ENCODE assay signal across 8 mouse cellular contexts in the genomic region with DNA sequence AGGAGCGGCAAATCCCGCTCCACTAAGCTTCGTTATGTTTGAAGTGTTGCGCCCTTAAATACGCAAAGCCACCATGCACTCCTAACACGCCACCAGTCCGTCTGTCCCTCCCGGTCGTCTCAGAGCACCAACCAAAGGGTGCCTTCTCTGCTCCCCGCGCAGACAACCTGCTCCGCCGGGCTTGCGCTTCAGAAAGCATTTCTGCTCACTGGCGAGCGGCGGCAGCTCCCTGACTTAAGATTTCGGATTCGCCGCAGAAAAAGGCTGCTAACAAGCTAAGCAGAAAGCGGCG. TPM values are rescaled to one million over a fixed set of nuclear protein-coding genes. Genes with fewer than 3 reads are reported as not detected.
DNase-seq lines count a peak whose midpoint lies in the region; ATAC-seq and TF ChIP-seq lines count a peak whose summit lies in the region.

No protein-coding gene starts in this region.

- WGBS in limb, embryonic 15.5 days = 0% methylated on average over 22 of the region's 22 CpGs

- no peaks in the 10 kb centered on the region for H3K9me3 ChIP-seq in erythroblast, embryonic 14.5 days (ENCODE audit: control insufficient read depth, low read length)
- H3K9me3 ChIP-seq in limb, embryonic 15.5 days = no peaks in the 10 kb centered on the region

- H3K4me2 ChIP-seq in limb, embryonic 15.5 days = peak overlapping the region; percentile 66

- no peak for TF ChIP-seq CTCF in gastrocnemius, adult 2 months (IDR thresholded peaks at IDR 0.05)

- no peaks in the 10 kb centered on the region for H3K27me3 ChIP-seq in erythroblast, embryonic 14.5 days (ENCODE audit: control insufficient read depth)
- no peaks in the 10 kb centered on the region for H3K27me3 ChIP-seq in limb, embryonic 15.5 days

- H3K36me3 ChIP-seq in erythroblast, embryonic 14.5 days (ENCODE audit: control insufficient read depth) = peaks cover 47% of the 10 kb centered on the region
- peaks cover 41% of the 10 kb centered on the region for H3K36me3 ChIP-seq in limb, embryonic 15.5 days

- H3K9ac ChIP-seq in limb, embryonic 15.5 days = peak overlapping the region; percentile 94

- no peak for ATAC-seq in limb, embryonic 15.5 days (ENCODE audit: insufficient number of reproducible peaks, low FRiP score, low TSS enrichment, low read depth)
- ATAC-seq in megakaryocyte-erythroid progenitor cell, adult 5-6 weeks (replicated peaks; ENCODE audit: low FRiP score, low TSS enrichment, poor library complexity, severe bottlenecking) = no peak

- H3K4me1 ChIP-seq in erythroblast, embryonic 14.5 days (ENCODE audit: control insufficient read depth) = peaks cover 44% of the 10 kb centered on the region
- peaks cover 18% of the 10 kb centered on the region for H3K4me1 ChIP-seq in limb, embryonic 15.5 days

- intact Hi-C loops in gastrocnemius, adult 2 months (cut with DNase I) = loop anchor here (10.0 kb wide), 1 partner anchor 203 kb away; a partner anchor contains a TSS

- no peak for DNase-seq in gastrocnemius, adult 2 months
- no peak for DNase-seq in gastrocnemius, postnatal 25 days
- DNase-seq in 3T3-L1 (ENCODE audit: low read depth, low spot score) = peak; percentile 50
- no peak for DNase-seq in gastrocnemius, postnatal 4 days (ENCODE audit: low spot score in 2 of 2)
- no peak for DNase-seq in frontal cortex, postnatal 36 days (ENCODE audit: low spot score in 2 of 2)

- peak overlapping the region; percentile 93 for H3K27ac ChIP-seq in gastrocnemius, adult 2 months
- peak overlapping the region; percentile 98 for H3K27ac ChIP-seq in limb, embryonic 15.5 days

- H3K4me3 ChIP-seq in gastrocnemius, adult 2 months = peak overlapping the region; percentile 90
- H3K4me3 ChIP-seq in erythroblast, embryonic 14.5 days (replicated peaks) = peak overlapping the region; percentile 95
- H3K4me3 ChIP-seq in limb, embryonic 15.5 days = peak overlapping the region; percentile 73

RNA-seq across cellular contexts. Expression of a gene that starts 0.4 kb away (rescaled TPM):
- 100 to 1,000 TPM; 562 to 624 TPM for total RNA-seq in gastrocnemius, adult 2 months (2021)
- 100 to 1,000 TPM; 536 to 577 TPM for total RNA-seq in gastrocnemius, postnatal 25 days (2021)
- 89.1 and 98.3 TPM in 2 replicates for polyA plus RNA-seq in erythroblast, embryonic 14.5 days (2012)
- 1,698 and 2,211 TPM in 2 replicates for polyA plus RNA-seq in limb, embryonic 15.5 days (2015; fragmentation: Nextera tagmentation; extraction: Ambion mirVana)
- 5,043 and 6,230 TPM in 2 replicates for total RNA-seq in megakaryocyte-erythroid progenitor cell, adult 5-6 weeks (2014; fragmentation: Nextera tagmentation)
- total RNA-seq in megakaryocyte-erythroid progenitor cell, adult 5-6 weeks (2017) = 5,746 and 6,785 TPM in 2 replicates
- 1,000 to 10,000 TPM; 1,342 to 1,439 TPM for total RNA-seq in gastrocnemius, postnatal 4 days (2021)

RNA-seq across cellular contexts. Expression of a gene that starts 30.1 kb away (rescaled TPM):
- not detected for total RNA-seq in gastrocnemius, adult 2 months (2021)
- under 1 TPM in 1 of 2 experiments, not detected in 1; 0.24 TPM for total RNA-seq in gastrocnemius, postnatal 25 days (2021)
- not detected in 2 replicates for polyA plus RNA-seq in erythroblast, embryonic 14.5 days (2012)
- 0.21 and 0.32 TPM in 2 replicates for polyA plus RNA-seq in limb, embryonic 15.5 days (2015; fragmentation: Nextera tagmentation; extraction: Ambion mirVana)
- not detected in 2 replicates for total RNA-seq in megakaryocyte-erythroid progenitor cell, adult 5-6 weeks (2014; fragmentation: Nextera tagmentation)
- 0.05 TPM in 1 of 2 replicates, not detected in the other for total RNA-seq in megakaryocyte-erythroid progenitor cell, adult 5-6 weeks (2017)
- under 1 TPM; 0.15 to 0.26 TPM for total RNA-seq in gastrocnemius, postnatal 4 days (2021)

RNA-seq across cellular contexts. Expression of a gene that starts 33.8 kb away (rescaled TPM):
- total RNA-seq in gastrocnemius, adult 2 months (2021) = 10 to 100 TPM; 62.9 to 68.9 TPM
- total RNA-seq in gastrocnemius, postnatal 25 days (2021) = 10 to 100 TPM; 61.9 to 64.2 TPM
- 0.03 TPM in 2 replicates for polyA plus RNA-seq in erythroblast, embryonic 14.5 days (2012)
- polyA plus RNA-seq in limb, embryonic 15.5 days (2015; fragmentation: Nextera tagmentation; extraction: Ambion mirVana) = 33.8 and 36.2 TPM in 2 replicates
- total RNA-seq in megakaryocyte-erythroid progenitor cell, adult 5-6 weeks (2014; fragmentation: Nextera tagmentation) = 0.54 and 2.1 TPM in 2 replicates
- 0.72 and 0.89 TPM in 2 replicates for total RNA-seq in megakaryocyte-erythroid progenitor cell, adult 5-6 weeks (2017)
- 100 to 1,000 TPM; 103 to 106 TPM for total RNA-seq in gastrocnemius, postnatal 4 days (2021)

RNA-seq across cellular contexts. Expression of a gene that starts 45.0 kb away (rescaled TPM):
- total RNA-seq in gastrocnemius, adult 2 months (2021) = under 1 TPM; 0.75 to 0.77 TPM
- total RNA-seq in gastrocnemius, postnatal 25 days (2021) = under 1 TPM; 0.82 to 0.94 TPM
- polyA plus RNA-seq in erythroblast, embryonic 14.5 days (2012) = 0.02 and 0.06 TPM in 2 replicates
- 16.7 and 18.6 TPM in 2 replicates for polyA plus RNA-seq in limb, embryonic 15.5 days (2015; fragmentation: Nextera tagmentation; extraction: Ambion mirVana)
- total RNA-seq in megakaryocyte-erythroid progenitor cell, adult 5-6 weeks (2014; fragmentation: Nextera tagmentation) = 12.6 and 25.6 TPM in 2 replicates
- total RNA-seq in megakaryocyte-erythroid progenitor cell, adult 5-6 weeks (2017) = 18.9 and 19.9 TPM in 2 replicates
- total RNA-seq in gastrocnemius, postnatal 4 days (2021) = 1 to 10 TPM; 4.8 to 5.4 TPM

RNA-seq across cellular contexts. Expression of a gene that starts 45.1 kb away (rescaled TPM):
- total RNA-seq in gastrocnemius, adult 2 months (2021) = 1 to 10 TPM; 4.9 to 5.1 TPM
- 1 to 10 TPM; 5.3 to 7.6 TPM for total RNA-seq in gastrocnemius, postnatal 25 days (2021)
- polyA plus RNA-seq in erythroblast, embryonic 14.5 days (2012) = 0.02 TPM in 2 replicates
- polyA plus RNA-seq in limb, embryonic 15.5 days (2015; fragmentation: Nextera tagmentation; extraction: Ambion mirVana) = 19.6 and 23.4 TPM in 2 replicates
- 0.49 and 1.8 TPM in 2 replicates for total RNA-seq in megakaryocyte-erythroid progenitor cell, adult 5-6 weeks (2014; fragmentation: Nextera tagmentation)
- 2.3 and 3.7 TPM in 2 replicates for total RNA-seq in megakaryocyte-erythroid progenitor cell, adult 5-6 weeks (2017)
- 10 to 100 TPM; 16.7 to 18.6 TPM for total RNA-seq in gastrocnemius, postnatal 4 days (2021)

Comparison
In these comparisons a context has a peak if more than half of its experiments do, and no peak if none do; other contexts are left out.
1. RNA of a gene that starts 33.8 kb away (total RNA-seq): 103 to 106 TPM in gastrocnemius, postnatal 4 days, 62.9 to 68.9 TPM in gastrocnemius, adult 2 months and 61.9 to 64.2 TPM in gastrocnemius, postnatal 25 days; 0.54 to 2.1 TPM in megakaryocyte-erythroid progenitor cell, adult 5-6 weeks; every median in the first group is over 10 times any median in the second.
2. Peak in every context shown above with its lines, with median percentiles within 50 percentile points of each other: H3K4me3 ChIP-seq.